In genomic region chr15:80899806-80900205, GRCm38 (mm10) we compare ENCODE assay signal across 17 mouse cellular contexts.
"Had no signal": no experiment of that assay in that cellular context is flagged by ENCODE, and none has a peak within 500 bp of the region (broad histone marks: within the 10 kb centered on the region; RNA-seq: fewer than 3 reads in every experiment).

No protein-coding gene starts in this region.

- ATAC-seq: midbrain, embryonic 13.5 days; midbrain, embryonic 15.5 days had no signal

- H3K4me3 ChIP-seq: midbrain, embryonic 10.5 days; midbrain, embryonic 13.5 days; midbrain, embryonic 15.5 days; neural tube, embryonic 13.5 days; neural tube, embryonic 15.5 days had no signal

- H3K27me3 ChIP-seq: midbrain, embryonic 13.5 days; midbrain, embryonic 15.5 days; neural tube, embryonic 13.5 days; neural tube, embryonic 15.5 days had no signal

- H3K27ac ChIP-seq: midbrain, embryonic 10.5 days; midbrain, embryonic 13.5 days; midbrain, embryonic 15.5 days; neural tube, embryonic 13.5 days; neural tube, embryonic 15.5 days had no signal

- H3K9ac ChIP-seq: lung, embryonic 14.5 days; midbrain, embryonic 13.5 days; midbrain, embryonic 15.5 days; neural tube, embryonic 13.5 days; neural tube, embryonic 15.5 days had no signal

- H3K9me3 ChIP-seq: midbrain, embryonic 10.5 days; midbrain, embryonic 13.5 days; midbrain, embryonic 15.5 days; neural tube, embryonic 13.5 days; neural tube, embryonic 15.5 days had no signal

- H3K4me1 ChIP-seq: midbrain, embryonic 10.5 days; midbrain, embryonic 13.5 days; midbrain, embryonic 15.5 days; neural tube, embryonic 13.5 days; neural tube, embryonic 15.5 days had no signal

- H3K4me2 ChIP-seq: lung, embryonic 14.5 days; midbrain, embryonic 13.5 days; midbrain, embryonic 15.5 days; neural tube, embryonic 13.5 days; neural tube, embryonic 15.5 days had no signal

- DNase-seq: lung, adult 18-20 months; lung, embryonic 14.5 days; lung, postnatal 10 days; lung, postnatal 4 days; retina, postnatal 1 day; right cerebral cortex, adult 18-20 months; right cerebral cortex, postnatal 25 days; right cerebral cortex, postnatal 4 days; spleen, adult 18-20 months; thymus, adult 2 months; thymus, postnatal 25 days; thymus, postnatal 4 days had no signal
